Mouse (Mus musculus) bone marrow macrophage, adult 2 months (primary cell): ENCODE data around the gene Mei1. TPM values are rescaled to one million over a fixed set of nuclear protein-coding genes. Genes with fewer than 3 reads are reported as not detected.

Source experiments
- H3K27ac ChIP-seq: 2 replicates; pipeline ENCODE4 v1.5.1; 2012; ENCODE audit warnings: low read depth, low read length; ENCODE audit not compliant: insufficient read depth
- H3K4me1 ChIP-seq: 2 replicates; pipeline ENCODE4 v1.6.1; 2012; ENCODE audit warnings: low read length; ENCODE audit not compliant: control insufficient read depth, insufficient read depth
- H3K4me3 ChIP-seq: 2 replicates; pipeline ENCODE4 v1.5.1; 2012; ENCODE audit warnings: mild to moderate bottlenecking, low read length, moderate library complexity; ENCODE audit not compliant: insufficient read depth
- CTCF ChIP-seq: IDR thresholded peaks from 2 replicates; pipeline ENCODE4 v1.5.1; 2012; ENCODE audit warnings: low read depth, mild to moderate bottlenecking, low read length, moderate library complexity
- POLR2A ChIP-seq: IDR thresholded peaks from 2 replicates; pipeline ENCODE4 v1.6.1; 2012; ENCODE audit warnings: mild to moderate bottlenecking, low read depth, low read length, borderline replicate concordance
- polyA plus RNA-seq: library from polyadenylated mRNA; stranded (reverse); fragments of >200 nt; gene quantifications from 2 replicates; pipeline ENCODE4 v1.2.4, GENCODE M21; 2012; ENCODE audit not compliant: missing spikeins, insufficient read depth, insufficient read length

The Mei1 gene
- polyA plus RNA-seq, result not detected in 2 replicates

DNA sequence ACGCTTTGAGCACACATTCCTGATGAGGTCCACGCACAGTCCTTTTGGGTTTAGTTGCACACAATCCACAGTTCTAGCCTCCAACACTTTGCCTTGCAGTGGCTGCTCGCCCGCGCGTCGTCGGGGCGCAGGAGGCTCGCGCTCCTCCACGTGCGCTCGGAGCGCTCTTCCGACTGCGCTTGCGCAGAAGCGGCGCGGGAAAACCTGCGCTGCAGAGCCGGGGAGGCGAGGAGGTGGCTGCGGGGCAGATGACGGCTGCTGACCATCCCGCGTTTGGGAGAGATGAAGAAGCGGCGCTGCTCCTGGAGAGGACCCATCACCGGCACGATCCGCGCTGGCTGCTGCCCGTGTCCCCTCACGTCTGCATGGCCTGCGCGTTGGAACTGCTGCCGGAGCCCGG lies at the start of gene Mei1:
Gene Mei1 (plus strand): TSS at position 99 of the 400 bp plus-strand sequence.
- no peak within 1 kb of the TSS for H3K4me3 ChIP-seq
- H3K4me1 ChIP-seq, result no peaks in the 10 kb centered on the region
- TF ChIP-seq POLR2A (no peak), CTCF (no peak)
- H3K27ac ChIP-seq, result no peak within 1 kb of the TSS

DNA sequence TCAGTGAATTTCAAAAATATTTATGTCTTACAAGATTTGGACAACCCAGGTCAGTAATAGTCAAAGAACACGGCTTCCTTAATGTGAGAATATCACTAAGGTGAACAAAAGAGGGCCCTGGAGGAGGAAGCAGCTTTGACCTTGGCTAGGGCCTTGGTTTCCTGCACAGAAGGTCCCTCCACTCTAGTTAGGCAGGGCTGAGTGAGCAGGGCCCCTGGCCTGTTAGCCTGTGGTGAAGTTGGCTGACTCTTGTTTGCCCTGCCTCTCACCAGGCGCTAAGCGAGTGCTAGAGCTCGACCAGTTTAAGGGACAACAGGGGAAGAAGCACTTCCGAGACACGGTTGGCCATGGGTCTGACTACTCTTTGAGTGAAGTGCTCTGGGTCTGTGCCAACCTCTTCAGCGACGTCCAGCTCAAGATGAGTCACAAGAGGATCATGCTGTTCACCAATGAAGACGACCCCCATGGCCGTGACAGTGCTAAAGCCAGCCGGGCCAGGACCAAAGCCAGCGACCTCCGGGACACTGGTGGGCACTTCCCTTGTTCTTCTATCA lies 47.2 kb upstream of the Mei1 start:
- no peak overlapping the region for H3K27ac ChIP-seq
- TF ChIP-seq CTCF (no peak), POLR2A (no peak)
- H3K4me1 ChIP-seq, result 0 out of 2 replicates have a peak, but pooled peaks cover 2% of the 10 kb centered on the region
- no peak overlapping the region for H3K4me3 ChIP-seq

- TF ChIP-seq CTCF (no peak), POLR2A (no peak)
- Histone ChIP-seq H3K27ac (no peak overlapping the region), H3K4me3 (no peak overlapping the region), H3K4me1 (0 out of 2 replicates have a peak, but pooled peaks cover under 1% of the 10 kb centered on the region)
Measured at GRCm38 (mm10) chr15:82023965-82024635, 45.7 kb upstream of the Mei1 start.

DNA sequence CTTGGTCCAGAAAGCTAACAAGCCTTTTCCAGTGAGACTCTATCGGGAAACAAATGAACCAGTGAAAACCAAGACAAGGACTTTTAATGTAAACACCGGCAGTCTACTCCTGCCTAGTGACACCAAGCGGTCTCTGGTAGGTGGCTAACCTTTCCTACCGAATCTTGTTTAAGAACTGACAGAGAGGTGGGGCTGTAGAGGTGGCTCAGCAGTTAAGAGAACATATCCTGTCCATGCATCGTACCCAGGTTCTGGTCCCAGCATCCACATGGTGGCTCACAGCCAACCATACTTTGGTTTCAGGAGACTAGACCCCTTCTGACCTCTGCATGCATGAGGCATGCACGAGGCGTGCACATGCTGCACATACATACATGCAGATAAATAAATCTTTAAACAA lies 42.5 kb upstream of the Mei1 start:
- no peaks in the 10 kb centered on the region for H3K4me1 ChIP-seq
- H3K27ac ChIP-seq, result no peak overlapping the region
- TF ChIP-seq POLR2A (no peak), CTCF (no peak)
- H3K4me3 ChIP-seq, result no peak overlapping the region

DNA sequence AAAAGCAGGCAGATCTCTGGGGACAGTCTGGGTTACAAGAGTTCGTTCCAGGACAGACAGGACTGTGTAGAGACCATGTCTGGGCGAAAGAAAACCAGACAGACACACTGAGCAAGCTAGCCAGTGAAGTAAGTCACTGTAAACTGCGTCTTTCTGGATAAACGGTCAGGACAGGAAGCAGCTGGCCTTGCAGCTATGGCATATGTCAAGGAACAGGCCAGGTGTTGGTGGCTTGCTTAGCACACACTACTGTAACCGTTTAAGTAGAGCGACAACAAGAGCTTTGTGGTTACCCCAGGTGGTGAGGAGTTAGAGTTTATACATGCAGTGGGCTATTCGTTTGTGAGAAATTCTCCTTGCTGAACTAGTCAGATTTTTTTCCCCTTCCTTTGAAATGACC lies 42.1 kb upstream of the Mei1 start:
- TF ChIP-seq POLR2A (no peak), CTCF (no peak)
- H3K27ac ChIP-seq, result no peak overlapping the region
- no peak overlapping the region for H3K4me3 ChIP-seq
- H3K4me1 ChIP-seq, result no peaks in the 10 kb centered on the region

DNA sequence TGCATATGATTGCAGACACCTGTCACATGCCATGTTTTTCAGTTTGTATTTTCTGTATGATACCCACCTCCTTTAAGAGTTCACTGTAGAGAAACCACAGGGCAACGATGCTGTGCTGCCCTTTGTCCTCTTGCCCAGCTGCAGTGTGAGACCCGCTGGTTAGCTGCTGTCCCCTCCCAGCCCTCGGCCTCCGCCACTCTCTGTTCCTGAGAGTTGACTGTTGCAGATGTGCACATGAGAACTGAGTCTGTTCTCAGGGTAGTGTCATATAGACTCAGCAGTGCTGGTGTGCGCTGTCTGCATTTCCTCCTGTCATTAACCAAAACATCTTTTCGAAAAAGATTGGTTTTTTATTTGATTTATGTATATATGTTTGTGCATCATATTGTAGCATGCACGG lies 37.4 kb upstream of the Mei1 start:
- Histone ChIP-seq H3K27ac (no peak overlapping the region), H3K4me1 (no peaks in the 10 kb centered on the region), H3K4me3 (no peak overlapping the region)
- TF ChIP-seq CTCF, result no peak
- no peak for TF ChIP-seq POLR2A

DNA sequence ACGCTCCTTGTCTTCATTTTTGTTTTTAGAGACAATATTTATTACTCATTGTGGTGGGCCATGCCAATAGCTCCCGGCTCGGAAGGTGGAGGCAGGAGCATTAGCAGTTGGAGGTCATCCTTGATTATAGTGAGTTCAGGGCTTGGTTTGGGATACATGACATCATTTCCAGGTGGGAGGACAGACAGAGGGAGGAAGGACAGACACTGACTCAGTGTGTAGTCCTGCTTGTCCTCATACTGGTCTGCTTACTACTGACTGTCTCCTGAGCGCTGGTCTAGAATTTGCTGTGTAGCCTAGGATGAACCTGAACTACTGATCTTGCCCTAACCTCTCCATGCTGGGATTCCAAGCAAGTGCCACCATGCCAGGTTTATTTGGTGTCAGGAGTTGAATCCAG lies 36.0 kb upstream of the Mei1 start, which contains the start of gene Desi1:
Gene Desi1 (minus strand): TSS at position 101 of the 400 bp plus-strand sequence.
- no peaks in the 10 kb centered on the region for H3K4me1 ChIP-seq
- H3K27ac ChIP-seq, result no peak within 1 kb of the TSS
- TF ChIP-seq POLR2A (no peak), CTCF (no peak)
- no peak within 1 kb of the TSS for H3K4me3 ChIP-seq

GRCm38 (mm10) chr15:82035904-82036689 lies 33.7 kb upstream of the Mei1 start:
- TF ChIP-seq CTCF (no peak), POLR2A (no peak)
- no peak overlapping the region for H3K27ac ChIP-seq

GRCm38 (mm10) chr15:82040650-82041049 lies 29.1 kb upstream of the Mei1 start:
- TF ChIP-seq CTCF, result peak; percentile 82
- TF ChIP-seq POLR2A, result no peak
- no peak overlapping the region for H3K4me3 ChIP-seq
- peaks cover 9% of the 10 kb centered on the region for H3K4me1 ChIP-seq
- H3K27ac ChIP-seq, result no peak overlapping the region

More at GRCm38 (mm10) chr15:82035904-82036689, 33.7 kb upstream of the Mei1 start:
- no peak overlapping the region for H3K4me3 ChIP-seq
- no peaks in the 10 kb centered on the region for H3K4me1 ChIP-seq
